Comparison of ENCODE assay signal across 21 mouse cellular contexts in the genomic region with DNA sequence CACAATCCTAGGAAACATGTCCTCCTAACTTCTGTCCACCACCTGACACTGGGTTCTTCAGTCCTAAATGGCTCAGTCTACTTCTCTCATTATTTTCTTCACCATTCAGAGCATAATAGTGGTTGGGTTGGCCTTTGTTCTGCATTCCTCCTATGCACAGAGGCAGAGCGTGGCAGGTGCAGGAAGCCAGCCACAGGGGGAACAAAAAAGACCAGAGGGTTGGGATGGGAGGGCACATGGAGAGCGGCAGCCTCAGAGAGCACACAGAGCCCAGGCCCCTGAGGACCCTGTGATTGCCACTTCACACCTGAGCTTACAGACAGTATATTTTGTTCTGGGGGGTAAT.
DNase-seq lines count a peak whose midpoint lies in the region; ATAC-seq lines count a peak whose summit lies in the region.
"Had no signal": no experiment of that assay in that cellular context is flagged by ENCODE, and none has a peak within 500 bp of the region (broad histone marks: within the 10 kb centered on the region; RNA-seq: fewer than 3 reads in every experiment).

No protein-coding gene starts in this region.

- H3K27ac ChIP-seq in hindbrain, embryonic 13.5 days: 0 out of 2 replicates have a peak overlapping the region, but pooled peaks have one; percentile 37
- H3K27ac ChIP-seq in hindbrain, embryonic 14.5 days: no peak overlapping the region
- peak overlapping the region; percentile 25; the same call in 1 of the 2 replicates for H3K27ac ChIP-seq in neural tube, embryonic 13.5 days (replicated peaks)
- H3K27ac ChIP-seq: heart, embryonic 13.5 days; left cerebral cortex, adult 2 months had no signal

- H3K4me3 ChIP-seq in hindbrain, embryonic 13.5 days: no peak overlapping the region
- no peak overlapping the region for H3K4me3 ChIP-seq in hindbrain, embryonic 14.5 days (replicated peaks; ENCODE audit: low read length)
- H3K4me3 ChIP-seq in neural tube, embryonic 13.5 days: no peak overlapping the region
- H3K4me3 ChIP-seq: erythroblast, embryonic 14.5 days; heart, embryonic 13.5 days; left cerebral cortex, adult 2 months had no signal

- H3K4me1 ChIP-seq in hindbrain, embryonic 13.5 days (replicated peaks): peaks cover 50% of the 10 kb centered on the region
- H3K4me1 ChIP-seq in hindbrain, embryonic 14.5 days (replicated peaks; ENCODE audit: control insufficient read depth, insufficient read depth, low read length): peaks cover 14% of the 10 kb centered on the region; the same call in 1 of the 2 replicates
- H3K4me1 ChIP-seq in neural tube, embryonic 13.5 days (replicated peaks): peaks cover 42% of the 10 kb centered on the region

- no peak overlapping the region for H3K9ac ChIP-seq in hindbrain, embryonic 13.5 days
- no peak overlapping the region for H3K9ac ChIP-seq in hindbrain, embryonic 14.5 days
- H3K9ac ChIP-seq in neural tube, embryonic 13.5 days: no peak overlapping the region
- H3K9ac ChIP-seq: heart, embryonic 13.5 days; liver, postnatal 0 days had no signal

- DNase-seq in embryo, embryonic 10 days (ENCODE audit: low spot score): peak; percentile 56
- no peak for DNase-seq in embryo, embryonic 10.5 days (ENCODE audit: low spot score)
- DNase-seq in hindbrain, embryonic 14.5 days (ENCODE audit: low spot score): no peak
- no peak for DNase-seq in neural tube, embryonic 10.5 days (ENCODE audit: extremely low spot score, low spot score)
- peak; percentile 29 for DNase-seq in embryo, embryonic 11 days
- DNase-seq in frontal cortex, postnatal 25 days (ENCODE audit: low spot score in 2 of 2): no peak
- DNase-seq: adrenal gland, postnatal 10 days; cerebellum, adult 11 months; cerebellum, postnatal 14 days; kidney, adult 8-10 months; kidney, postnatal 25 days; left cerebral cortex, postnatal 4 days; liver, postnatal 0 days; lung, postnatal 10 days; right cerebral cortex, postnatal 25 days had no signal

- 0 out of 2 replicates have a peak, but pooled peaks cover 12% of the 10 kb centered on the region for H3K27me3 ChIP-seq in hindbrain, embryonic 13.5 days
- no peaks in the 10 kb centered on the region; the same call in 1 of the 2 replicates for H3K27me3 ChIP-seq in hindbrain, embryonic 14.5 days (ENCODE audit: control insufficient read depth, insufficient read depth, low read length)
- no peaks in the 10 kb centered on the region for H3K27me3 ChIP-seq in neural tube, embryonic 13.5 days

- no peak overlapping the region for H3K4me2 ChIP-seq in hindbrain, embryonic 13.5 days
- H3K4me2 ChIP-seq in hindbrain, embryonic 14.5 days (replicated peaks): no peak overlapping the region
- no peak overlapping the region for H3K4me2 ChIP-seq in neural tube, embryonic 13.5 days
- H3K4me2 ChIP-seq: heart, embryonic 13.5 days had no signal

- ATAC-seq in hindbrain, embryonic 13.5 days (ENCODE audit: low FRiP score): no peak
- no peak for ATAC-seq in hindbrain, embryonic 14.5 days (ENCODE audit: low FRiP score)
- no peak for ATAC-seq in neural tube, embryonic 13.5 days (ENCODE audit: low read depth)
- ATAC-seq: liver, postnatal 0 days; Patski had no signal

- no peaks in the 10 kb centered on the region for H3K36me3 ChIP-seq in hindbrain, embryonic 13.5 days
- H3K36me3 ChIP-seq in hindbrain, embryonic 14.5 days (replicated peaks; ENCODE audit: control insufficient read depth, insufficient read depth): no peaks in the 10 kb centered on the region
- H3K36me3 ChIP-seq in neural tube, embryonic 13.5 days: no peaks in the 10 kb centered on the region
- H3K36me3 ChIP-seq: heart, embryonic 13.5 days had no signal

- no peaks in the 10 kb centered on the region for H3K9me3 ChIP-seq in hindbrain, embryonic 13.5 days
- no peaks in the 10 kb centered on the region for H3K9me3 ChIP-seq in hindbrain, embryonic 14.5 days (ENCODE audit: control insufficient read depth, low read length)
- no peaks in the 10 kb centered on the region for H3K9me3 ChIP-seq in neural tube, embryonic 13.5 days
- H3K9me3 ChIP-seq: heart, embryonic 13.5 days had no signal

- 18% methylated on average over 2 of the region's 2 CpGs for WGBS in hindbrain, embryonic 13.5 days
- WGBS in hindbrain, embryonic 14.5 days: 25% methylated on average over 2 of the region's 2 CpGs
- WGBS in neural tube, embryonic 13.5 days: 36% methylated on average over 2 of the region's 2 CpGs

Comparison
In these comparisons a context has a peak if more than half of its experiments do, and no peak if none do; other contexts are left out.
1. DNase-seq: peak in embryo, embryonic 10 days (single experiment) and embryo, embryonic 11 days (single experiment); none in embryo, embryonic 10.5 days (single experiment), hindbrain, embryonic 14.5 days (single experiment), neural tube, embryonic 10.5 days (single experiment) and frontal cortex, postnatal 25 days (0 of 2).